Mouse (Mus musculus) stomach, postnatal 0 days (tissue): ENCODE measurements at regions not wholly inside any gene's neighbourhood (a gene's known extent, or its start where the extent isn't known, plus 50 kb on each side); places are given as distances from the start of the nearest gene placed in this dataset.

Source experiments
- ATAC-seq: fragments of 200-750 bp; cut with Nextera tagmentation; 2 replicates; pipeline ENCODE4 v1.8.0; 2017; ENCODE audit not compliant: low FRiP score, low TSS enrichment
- DNase-seq: peaks from one replicate; pipeline ENCODE4 v3.0.0-alpha.2; 2016; ENCODE audit warnings: low spot score
- H3K27ac ChIP-seq: fragments of 300-500 bp; sonication (generic); replicated peaks from 2 replicates; pipeline ENCODE4 v1.5.1; 2014; ENCODE audit warnings: mild to moderate bottlenecking, control low read depth
- H3K27me3 ChIP-seq: fragments of 300-500 bp; sonication (generic); 2 replicates; pipeline ENCODE4 v1.6.1; 2014; ENCODE audit warnings: low read length; ENCODE audit not compliant: control insufficient read depth, insufficient read depth
- H3K36me3 ChIP-seq: fragments of 300-500 bp; sonication (generic); 2 replicates; pipeline ENCODE4 v1.6.1; 2014; ENCODE audit warnings: low read length, mixed read lengths; ENCODE audit not compliant: control insufficient read depth, insufficient read depth
- H3K4me1 ChIP-seq: fragments of 300-500 bp; sonication (generic); replicated peaks from 2 replicates; pipeline ENCODE4 v1.6.1; 2014; ENCODE audit warnings: antibody characterized with exemption; ENCODE audit not compliant: control insufficient read depth, insufficient read depth
- H3K4me2 ChIP-seq: fragments of 300-500 bp; sonication (generic); replicated peaks from 2 replicates; pipeline ENCODE4 v1.6.1; 2014; ENCODE audit warnings: low read depth, mild to moderate bottlenecking, control low read depth, moderate library complexity
- H3K4me3 ChIP-seq: fragments of 300-500 bp; sonication (generic); 2 replicates; pipeline ENCODE4 v1.5.1; 2014; ENCODE audit warnings: low read depth, low read length, control low read depth
- H3K9ac ChIP-seq: fragments of 300-500 bp; sonication (generic); 2 replicates; pipeline ENCODE4 v1.6.1; 2014; ENCODE audit warnings: mild to moderate bottlenecking, low read length, control low read depth, mixed read lengths
- H3K9me3 ChIP-seq: fragments of 300-500 bp; sonication (generic); 2 replicates; pipeline ENCODE4 v1.6.1; 2016; ENCODE audit warnings: low read length; ENCODE audit not compliant: control insufficient read depth
- CTCF ChIP-seq: IDR thresholded peaks from 2 replicates; pipeline ENCODE4 v1.5.1; 2016; ENCODE audit warnings: antibody characterized with exemption, low read depth, mild to moderate bottlenecking, moderate library complexity
- EP300 ChIP-seq: optimal IDR thresholded peaks from 2 replicates; pipeline ENCODE3; 2016; ENCODE audit warnings: antibody characterized with exemption
- WGBS: fragments of 180-500 bp; shearing (Covaris S2); extraction: QIAGEN DNeasy Blood & Tissue Kit; methylation state at CpG from one replicate; pipeline ENCODE4 v1.1.7; 2014; 5-methylcytosine and 5-hydroxymethylcytosine counted together

GRCm38 (mm10) chr10:92600116-92600515, 122.1 kb downstream of the Nedd1 start:
- no peak overlapping the region for H3K27ac ChIP-seq
- 72% methylated on average over 4 of the region's 4 CpGs for WGBS
- H3K27me3 ChIP-seq: no peaks in the 10 kb centered on the region
- no peaks in the 10 kb centered on the region for H3K36me3 ChIP-seq
- no peaks in the 10 kb centered on the region for H3K9me3 ChIP-seq
- DNase-seq (no peak), ATAC-seq (no peak)
- no peaks in the 10 kb centered on the region for H3K4me1 ChIP-seq
- H3K4me2 ChIP-seq: no peak overlapping the region
- no peak for TF ChIP-seq EP300
- TF ChIP-seq CTCF: no peak
- H3K9ac ChIP-seq: no peak overlapping the region
- H3K4me3 ChIP-seq: no peak overlapping the region

- peak; percentile 86 for TF ChIP-seq EP300
- TF ChIP-seq CTCF: no peak
- Histone ChIP-seq H3K27me3 (no peaks in the 10 kb centered on the region), H3K27ac (no peak overlapping the region), H3K36me3 (no peaks in the 10 kb centered on the region), H3K4me2 (no peak overlapping the region), H3K9me3 (no peaks in the 10 kb centered on the region), H3K4me1 (no peaks in the 10 kb centered on the region), H3K4me3 (no peak overlapping the region), H3K9ac (no peak overlapping the region)
- DNase-seq (peak; percentile 59), ATAC-seq (peak; percentile 75)
- 19% methylated on average over 6 of the region's 6 CpGs for WGBS
Observed at GRCm38 (mm10) chr10:92595496-92596355, 126.5 kb downstream of the Nedd1 start.

GRCm38 (mm10) chr10:92593947-92594460, 128.2 kb downstream of the Nedd1 start:
- H3K27ac ChIP-seq: no peak overlapping the region
- no peak overlapping the region for H3K4me2 ChIP-seq
- DNase-seq (peak; percentile 20), ATAC-seq (no peak)
- H3K27me3 ChIP-seq: no peaks in the 10 kb centered on the region
- no peaks in the 10 kb centered on the region for H3K4me1 ChIP-seq
- no peaks in the 10 kb centered on the region for H3K36me3 ChIP-seq
- no peak overlapping the region for H3K4me3 ChIP-seq
- WGBS: 30% methylated on average over 7 of the region's 7 CpGs
- no peak overlapping the region for H3K9ac ChIP-seq
- TF ChIP-seq EP300: no peak
- no peak for TF ChIP-seq CTCF
- no peaks in the 10 kb centered on the region for H3K9me3 ChIP-seq

- Histone ChIP-seq H3K4me3 (no peak overlapping the region), H3K27ac (no peak overlapping the region), H3K9me3 (no peaks in the 10 kb centered on the region), H3K4me2 (no peak overlapping the region), H3K9ac (no peak overlapping the region), H3K36me3 (no peaks in the 10 kb centered on the region), H3K4me1 (no peaks in the 10 kb centered on the region), H3K27me3 (no peaks in the 10 kb centered on the region)
- ATAC-seq (no peak), DNase-seq (no peak)
- 54% methylated on average over 2 of the region's 2 CpGs for WGBS
- TF ChIP-seq CTCF (no peak), EP300 (no peak)
Observed at GRCm38 (mm10) chr10:92578872-92579271, 143.3 kb downstream of the Nedd1 start.

- DNase-seq (no peak), ATAC-seq (no peak)
- Histone ChIP-seq H3K9me3 (no peaks in the 10 kb centered on the region), H3K27ac (no peak overlapping the region), H3K36me3 (no peaks in the 10 kb centered on the region), H3K4me1 (no peaks in the 10 kb centered on the region), H3K27me3 (no peaks in the 10 kb centered on the region), H3K9ac (no peak overlapping the region), H3K4me3 (no peak overlapping the region), H3K4me2 (no peak overlapping the region)
- TF ChIP-seq EP300 (no peak), CTCF (no peak)
Observed at GRCm38 (mm10) chr10:92570496-92570895, 151.7 kb downstream of the Nedd1 start.

GRCm38 (mm10) chr10:92557463-92557862, 164.8 kb downstream of the Nedd1 start:
- Histone ChIP-seq H3K4me2 (no peak overlapping the region), H3K27me3 (no peaks in the 10 kb centered on the region), H3K4me1 (no peaks in the 10 kb centered on the region), H3K36me3 (no peaks in the 10 kb centered on the region), H3K4me3 (no peak overlapping the region), H3K27ac (no peak overlapping the region), H3K9ac (no peak overlapping the region), H3K9me3 (no peaks in the 10 kb centered on the region)
- 66% methylated on average over 4 of the region's 4 CpGs for WGBS
- no peak for ATAC-seq
- no peak for DNase-seq
- no peak for TF ChIP-seq CTCF
- no peak for TF ChIP-seq EP300
